Mouse (Mus musculus) CH12F3 (cell line): ENCODE measurements around the gene Dennd1a.

Experiments used
- in situ Hi-C: fragments of 300-500 bp; cut with MboI; formaldehyde crosslinking; loops from 2 replicates; pipeline ENCODE4 v1.14.3; 2020; ENCODE audit warnings: low sequenced_read_pairs

The Dennd1a gene

GRCm38 (mm10) chr2:37982714-37983113 lies 304.5 kb downstream of the Dennd1a start:
- in situ Hi-C loops = no loop called here

- in situ Hi-C loops = no loop called here
These were observed 305.4 kb downstream of the Dennd1a start for GRCm38 (mm10) chr2:37981562-37982403.

GRCm38 (mm10) chr2:37974201-37974600 lies 313.0 kb downstream of the Dennd1a start:
- in situ Hi-C loops = no loop called here

DNA sequence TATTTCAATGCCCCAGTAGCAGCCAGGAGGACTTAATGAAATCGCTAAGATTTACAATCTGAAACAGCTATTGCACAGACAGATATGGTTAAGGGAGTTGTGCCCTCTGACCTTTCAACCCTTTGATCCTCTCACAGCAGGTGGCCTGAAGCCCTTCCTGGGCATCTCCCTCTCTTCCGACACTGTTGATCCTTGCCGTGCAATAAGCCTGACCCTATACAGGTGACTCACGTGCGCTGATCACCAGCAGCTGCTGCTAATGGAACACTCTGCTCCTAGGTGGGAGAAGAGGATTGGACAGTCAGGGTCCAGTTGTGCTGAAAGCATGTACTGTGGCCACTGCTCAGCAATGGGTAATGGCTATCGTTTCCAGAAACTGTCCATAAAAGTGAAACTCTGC lies 314.6 kb downstream of the Dennd1a start:
- in situ Hi-C loops = no loop called here

DNA sequence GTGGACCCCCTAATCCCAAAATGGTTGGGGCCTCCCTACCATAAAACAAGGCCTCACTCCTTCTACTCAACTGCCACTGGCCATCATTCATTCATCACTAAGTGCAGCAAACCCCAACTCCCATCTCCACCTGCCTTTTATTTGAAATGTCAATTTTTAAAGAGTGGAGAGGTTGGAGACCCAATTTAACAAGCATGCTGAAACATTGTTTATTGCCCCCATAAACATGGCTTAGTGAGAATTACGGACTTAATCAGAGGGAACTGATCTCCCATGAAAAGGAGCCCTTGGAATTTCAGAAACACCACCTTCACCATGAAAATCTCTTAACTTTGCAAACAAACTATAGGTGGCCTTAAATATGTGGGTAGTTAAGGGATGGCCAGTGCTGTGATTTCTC lies 315.5 kb downstream of the Dennd1a start:
- in situ Hi-C loops = no loop called here

DNA sequence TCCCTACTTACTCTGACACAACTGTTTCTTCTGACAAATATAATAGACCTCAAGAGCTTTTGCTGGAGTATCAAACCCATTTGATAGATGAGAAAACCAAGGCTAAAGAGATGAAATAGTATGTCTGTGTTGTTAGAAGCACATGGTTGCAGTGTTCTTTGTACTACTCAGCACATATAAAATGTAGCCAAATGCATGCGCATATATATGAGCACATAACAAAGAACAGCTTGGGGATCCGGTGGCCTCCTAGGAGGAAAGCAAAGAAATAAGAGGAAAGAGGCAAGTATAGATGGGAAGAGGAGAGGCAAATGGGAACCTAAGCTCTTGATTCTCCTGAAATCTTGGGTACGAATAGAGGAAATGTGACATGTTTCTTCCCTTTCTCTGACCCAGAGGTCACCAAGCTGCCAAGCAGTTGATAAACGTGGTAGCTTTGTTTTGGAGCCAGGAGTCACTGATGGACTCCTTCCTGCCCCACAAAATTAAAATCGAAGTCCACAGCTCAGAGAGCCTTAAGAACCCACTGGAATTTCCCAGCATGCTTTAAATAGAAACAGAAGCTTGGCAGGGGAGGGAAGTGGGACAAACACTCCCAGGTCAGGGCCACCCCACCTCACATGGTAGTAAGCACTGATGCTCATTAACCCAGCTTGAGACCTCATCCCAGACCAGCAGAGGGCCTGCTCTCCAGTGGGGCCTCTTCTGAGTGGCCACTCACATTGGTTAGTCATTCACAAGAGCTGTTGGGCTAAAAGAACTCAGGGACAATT lies 317.3 kb downstream of the Dennd1a start:
- in situ Hi-C loops = no loop called here

- in situ Hi-C loops = no loop called here
These were observed 322.7 kb downstream of the Dennd1a start for GRCm38 (mm10) chr2:37964534-37964933.

DNA sequence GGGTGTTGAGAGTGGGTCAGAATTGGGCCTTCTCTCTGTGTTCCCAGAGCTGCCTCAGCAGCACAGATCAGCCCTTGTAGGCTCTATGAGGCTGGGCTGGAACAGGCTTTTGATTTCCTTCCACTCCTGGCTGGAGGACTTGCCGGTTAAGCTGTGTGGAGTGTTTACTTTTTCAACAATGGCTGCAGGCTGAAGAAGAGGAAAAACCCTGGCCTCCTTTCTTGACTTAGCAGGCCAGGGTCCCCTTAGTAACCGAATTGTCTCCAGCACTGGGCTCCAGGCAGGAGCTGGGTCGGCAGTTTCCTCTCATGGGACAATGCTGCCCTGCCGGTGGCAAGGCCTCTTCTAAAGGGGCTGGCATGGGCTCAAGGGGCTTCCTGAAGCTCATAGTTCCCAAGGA lies 323.8 kb downstream of the Dennd1a start:
- in situ Hi-C loops = no loop called here

DNA sequence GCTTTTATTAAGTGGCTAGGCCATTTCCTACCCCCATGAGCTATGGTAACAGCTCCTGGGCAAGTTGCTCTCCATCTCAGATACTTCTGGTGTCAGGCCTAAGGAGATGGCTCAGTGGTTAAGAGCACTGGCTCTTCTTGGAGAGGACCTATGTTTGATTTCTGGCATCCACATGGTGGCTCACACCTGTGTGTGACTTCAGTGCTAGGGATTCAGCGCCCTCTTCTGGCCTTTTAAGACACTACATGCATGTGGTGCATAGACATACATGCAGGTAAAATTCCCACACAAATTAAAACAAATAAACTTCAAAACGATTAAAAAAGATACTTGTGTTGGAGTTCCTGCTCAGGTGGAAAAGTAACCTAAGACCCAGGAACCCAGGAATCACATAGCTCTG lies 338.8 kb downstream of the Dennd1a start:
- in situ Hi-C loops = no loop called here

GRCm38 (mm10) chr2:37945598-37946336 lies 341.4 kb downstream of the Dennd1a start:
- in situ Hi-C loops = no loop called here

DNA sequence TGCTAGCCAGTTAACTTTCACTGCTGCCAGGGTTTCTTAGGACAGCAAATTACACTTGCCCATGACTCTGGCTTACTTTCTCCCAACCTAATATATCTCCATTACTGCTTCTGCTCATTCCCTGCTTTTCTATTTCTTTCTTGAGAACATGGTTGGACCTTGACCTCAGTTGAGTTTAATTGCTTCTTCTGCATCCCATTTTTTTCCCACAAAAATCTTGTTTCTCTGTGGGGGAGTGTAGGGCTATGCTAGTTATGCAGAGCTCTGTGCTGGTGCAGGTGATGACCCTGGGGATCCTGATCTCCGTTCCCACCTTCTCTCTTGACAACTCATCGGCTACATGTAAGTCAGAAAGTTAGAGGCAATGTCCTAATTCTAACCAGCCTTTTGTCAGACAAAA lies 344.3 kb downstream of the Dennd1a start:
- in situ Hi-C loops = no loop called here

GRCm38 (mm10) chr2:37941741-37942140 lies 345.4 kb downstream of the Dennd1a start:
- in situ Hi-C loops = no loop called here

DNA sequence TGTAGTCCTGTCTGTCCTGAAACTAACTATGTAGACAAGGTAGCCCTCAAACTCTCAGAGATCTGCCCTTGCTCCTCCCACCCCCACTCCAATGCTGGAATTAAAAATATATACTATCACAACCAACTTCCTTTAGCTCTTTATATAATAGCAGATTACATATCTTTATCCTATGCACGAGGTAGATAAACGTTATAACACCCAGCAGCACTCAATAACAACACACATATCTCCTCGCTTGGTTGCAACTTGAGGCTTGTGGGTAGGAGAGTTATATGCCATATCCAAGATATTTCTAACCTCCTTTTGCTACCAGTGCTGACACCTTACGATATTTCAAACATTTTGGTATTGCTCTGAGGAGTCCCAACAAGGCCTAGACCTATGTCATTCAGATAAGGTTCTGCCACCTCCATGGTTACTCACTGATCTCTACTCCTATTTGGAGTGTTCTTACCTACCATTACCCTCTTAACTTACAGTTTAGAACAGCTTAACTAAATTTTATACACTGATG lies 346.3 kb downstream of the Dennd1a start:
- in situ Hi-C loops = no loop called here

DNA sequence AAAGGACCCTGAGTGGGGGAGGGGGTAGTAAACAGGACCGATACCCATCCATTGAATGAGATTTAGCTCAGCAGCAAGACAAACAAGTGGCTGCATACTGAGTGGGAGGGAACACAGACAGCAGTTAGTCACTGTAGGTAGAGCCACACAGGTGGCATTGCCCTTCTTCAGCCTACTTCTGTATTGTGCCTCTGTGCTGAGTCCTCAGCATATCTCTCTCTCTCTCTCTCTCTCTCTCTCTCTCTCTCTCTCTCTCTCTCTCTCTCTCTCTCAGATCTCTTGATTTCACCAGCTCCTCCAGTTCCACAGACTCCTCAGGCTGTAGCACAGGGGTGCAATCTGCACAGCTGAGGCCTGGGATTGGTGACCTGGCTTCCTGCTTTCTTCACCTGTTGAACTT lies 347.2 kb downstream of the Dennd1a start:
- in situ Hi-C loops = loop anchor here (10.0 kb wide), 1 partner anchor 115 kb away; no protein-coding TSS in a partner anchor

- in situ Hi-C loops = loop anchor here (10.0 kb wide), 1 partner anchor 112 kb away; no protein-coding TSS in a partner anchor
These were observed 350.3 kb downstream of the Dennd1a start for GRCm38 (mm10) chr2:37936922-37937321.

DNA sequence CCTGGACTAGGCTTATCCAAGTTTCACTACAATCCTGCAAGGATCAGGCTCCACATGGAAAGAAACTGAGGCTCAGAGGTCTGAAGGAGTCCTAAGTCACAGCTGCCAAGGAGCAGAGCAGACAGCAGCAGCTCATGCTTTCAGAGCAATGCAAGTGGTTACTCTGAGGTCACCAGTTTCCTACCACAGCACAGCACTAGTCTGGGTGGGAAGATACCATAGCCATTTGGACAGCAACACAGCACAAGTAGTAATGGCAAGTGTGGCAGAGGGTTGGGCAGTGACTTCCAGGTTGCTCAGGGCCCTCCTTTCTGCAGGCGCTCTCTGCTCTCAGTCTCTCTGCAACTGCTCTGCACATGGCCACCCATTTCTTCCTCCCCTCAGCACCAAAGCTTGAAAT lies 354.9 kb downstream of the Dennd1a start:
- in situ Hi-C loops = loop anchor here (10.0 kb wide), 1 partner anchor 107 kb away; no protein-coding TSS in a partner anchor

GRCm38 (mm10) chr2:37931018-37931930 lies 355.9 kb downstream of the Dennd1a start:
- in situ Hi-C loops = loop anchor here (10.0 kb wide), 1 partner anchor 106 kb away; no protein-coding TSS in a partner anchor

DNA sequence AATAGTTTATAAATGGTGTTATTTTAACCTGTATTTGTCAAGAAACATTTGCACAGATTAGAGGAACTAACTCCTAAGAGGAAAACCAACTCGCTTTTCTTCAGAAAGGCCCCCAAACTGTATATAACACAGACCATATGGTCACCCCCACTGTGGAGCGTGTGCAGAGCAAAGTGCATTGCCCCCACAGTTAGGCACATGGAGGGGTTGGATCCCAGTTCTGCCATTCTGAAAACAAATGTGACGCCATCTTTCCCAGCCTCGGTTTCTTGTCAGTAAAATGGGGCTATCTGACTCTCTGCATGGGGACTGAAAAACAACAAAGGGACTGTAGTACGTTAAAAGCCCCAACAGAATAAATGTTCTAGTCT lies 361.1 kb downstream of the Dennd1a start:
- in situ Hi-C loops = loop anchor here (10.0 kb wide), 1 partner anchor 449 kb away; no protein-coding TSS in a partner anchor

DNA sequence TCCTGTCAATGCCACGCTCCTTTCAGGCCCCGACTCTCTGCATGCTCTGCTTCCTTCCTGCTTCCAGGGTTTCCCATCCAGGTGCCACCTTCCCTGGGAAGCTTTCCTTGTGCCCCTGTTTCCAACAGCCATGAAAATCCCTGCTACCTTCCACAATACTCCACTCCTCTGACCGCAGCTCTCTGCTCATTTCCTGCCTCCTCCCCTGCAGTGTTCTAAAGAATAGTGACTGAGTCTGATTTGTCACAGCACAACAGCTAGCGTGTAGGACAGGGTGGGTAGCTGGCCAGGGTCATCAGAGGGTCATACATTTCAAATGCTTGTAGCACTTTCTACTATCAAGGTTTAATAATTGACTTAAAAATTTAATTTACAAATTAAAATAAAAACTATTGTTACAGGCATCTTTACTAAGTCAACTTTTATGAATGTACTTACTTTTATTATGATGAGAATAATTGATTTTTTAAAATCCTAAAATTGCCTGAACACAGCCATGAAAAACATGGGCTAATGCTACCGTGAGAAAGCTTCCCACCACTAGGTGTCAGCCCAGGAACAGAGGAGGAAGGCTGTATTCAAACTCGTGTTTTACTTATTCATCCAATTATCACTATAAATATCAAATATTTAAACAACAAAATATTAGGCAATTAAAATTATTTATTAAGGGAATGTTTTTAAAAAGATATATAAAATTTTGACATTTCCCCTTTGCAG lies 361.6 kb downstream of the Dennd1a start:
- in situ Hi-C loops = loop anchor here (10.0 kb wide), 1 partner anchor 449 kb away; no protein-coding TSS in a partner anchor
